Mouse (Mus musculus) embryonic facial prominence, embryonic 10.5 days (tissue): ENCODE measurements at regions not wholly inside any gene's neighbourhood (a gene's known extent, or its start where the extent isn't known, plus 50 kb on each side); places are given as distances from the start of the nearest gene placed in this dataset.

Experiments used
- DNase-seq: peaks from one replicate; pipeline ENCODE4 v3.0.0-alpha.2; 2017; ENCODE audit warnings: low spot score
- H3K27ac ChIP-seq: fragments of 300-500 bp; sonication (generic); replicated peaks from 2 replicates; pipeline ENCODE4 v1.5.1; 2016; ENCODE audit warnings: mild to moderate bottlenecking
- H3K27me3 ChIP-seq: fragments of 300-500 bp; sonication (generic); replicated peaks from 2 replicates; pipeline ENCODE4 v1.6.1; 2016; ENCODE audit warnings: low read depth, mild to moderate bottlenecking; ENCODE audit not compliant: poor library complexity, severe bottlenecking
- H3K36me3 ChIP-seq: fragments of 300-500 bp; sonication (generic); replicated peaks from 2 replicates; pipeline ENCODE4 v1.6.1; 2016; ENCODE audit warnings: mild to moderate bottlenecking, moderate library complexity
- H3K4me1 ChIP-seq: fragments of 300-500 bp; sonication (generic); 2 replicates; pipeline ENCODE4 v1.6.1; 2016
- H3K4me3 ChIP-seq: fragments of 300-500 bp; sonication (generic); 2 replicates; pipeline ENCODE4 v1.5.1; 2016; ENCODE audit warnings: mild to moderate bottlenecking, moderate library complexity
- H3K9me3 ChIP-seq: fragments of 300-500 bp; sonication (generic); 2 replicates; pipeline ENCODE4 v1.6.1; 2016; ENCODE audit warnings: mild to moderate bottlenecking
- WGBS: fragments of 180-500 bp; shearing (Covaris S2); methylation state at CpG from one replicate; pipeline ENCODE4 v1.1.7; 2016; 5-methylcytosine and 5-hydroxymethylcytosine counted together

DNA sequence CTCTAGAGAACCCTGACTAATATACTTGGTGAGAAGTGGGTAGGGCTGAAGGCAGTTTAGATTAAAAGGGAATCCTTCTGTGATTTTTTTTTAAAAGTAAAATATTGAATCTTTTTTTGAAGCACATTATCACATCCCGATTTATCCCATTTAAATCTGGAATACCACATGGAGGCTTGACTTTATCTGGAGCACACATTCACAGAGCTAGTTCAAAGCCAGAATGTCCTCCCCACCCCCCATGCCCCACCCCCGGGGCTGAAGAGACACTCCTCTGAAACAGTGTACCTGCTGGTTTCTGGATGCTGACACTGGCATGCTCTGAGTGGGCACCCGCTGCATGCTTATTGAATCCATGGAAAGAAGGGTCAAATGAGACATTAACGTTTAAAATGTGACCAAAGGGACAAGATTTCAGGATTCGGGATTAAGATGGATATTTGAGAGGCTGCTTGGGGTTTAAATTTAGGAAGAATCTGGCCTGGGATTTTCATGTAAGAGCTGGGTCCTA lies 382.0 kb upstream of the Slc30a5 start:
- H3K4me3 ChIP-seq = no peak overlapping the region
- H3K36me3 ChIP-seq = no peaks in the 10 kb centered on the region
- H3K9me3 ChIP-seq = no peaks in the 10 kb centered on the region
- no peak overlapping the region for H3K27ac ChIP-seq
- DNase-seq = no peak
- peaks cover 28% of the 10 kb centered on the region for H3K4me1 ChIP-seq
- 74% methylated on average over 5 of the region's 5 CpGs for WGBS
- H3K27me3 ChIP-seq = no peaks in the 10 kb centered on the region

DNA sequence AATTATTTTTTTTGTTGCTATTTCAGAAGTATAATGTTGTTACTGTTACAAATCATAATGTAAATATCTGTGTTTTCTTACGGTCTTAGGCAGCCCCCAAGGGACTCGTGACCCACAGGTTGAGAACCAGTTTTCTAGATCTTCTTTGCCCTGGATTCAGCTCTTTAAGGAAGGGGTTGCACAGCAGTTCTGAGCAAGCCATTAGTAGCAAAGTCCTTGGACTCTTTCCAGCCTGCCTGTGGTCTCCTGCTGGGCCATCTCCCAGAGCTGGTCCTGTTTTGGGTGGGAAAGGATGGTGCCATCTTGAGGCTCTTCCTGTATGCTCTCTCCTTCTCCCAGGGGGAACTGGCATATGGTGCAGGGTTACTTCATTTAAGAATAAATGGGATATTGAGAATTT lies 380.9 kb upstream of the Slc30a5 start:
- Histone ChIP-seq H3K4me3 (no peak overlapping the region), H3K9me3 (no peaks in the 10 kb centered on the region), H3K27ac (no peak overlapping the region), H3K4me1 (peaks cover 28% of the 10 kb centered on the region), H3K36me3 (no peaks in the 10 kb centered on the region), H3K27me3 (no peaks in the 10 kb centered on the region)
- 89% methylated on average over 2 of the region's 2 CpGs for WGBS
- DNase-seq = no peak

DNA sequence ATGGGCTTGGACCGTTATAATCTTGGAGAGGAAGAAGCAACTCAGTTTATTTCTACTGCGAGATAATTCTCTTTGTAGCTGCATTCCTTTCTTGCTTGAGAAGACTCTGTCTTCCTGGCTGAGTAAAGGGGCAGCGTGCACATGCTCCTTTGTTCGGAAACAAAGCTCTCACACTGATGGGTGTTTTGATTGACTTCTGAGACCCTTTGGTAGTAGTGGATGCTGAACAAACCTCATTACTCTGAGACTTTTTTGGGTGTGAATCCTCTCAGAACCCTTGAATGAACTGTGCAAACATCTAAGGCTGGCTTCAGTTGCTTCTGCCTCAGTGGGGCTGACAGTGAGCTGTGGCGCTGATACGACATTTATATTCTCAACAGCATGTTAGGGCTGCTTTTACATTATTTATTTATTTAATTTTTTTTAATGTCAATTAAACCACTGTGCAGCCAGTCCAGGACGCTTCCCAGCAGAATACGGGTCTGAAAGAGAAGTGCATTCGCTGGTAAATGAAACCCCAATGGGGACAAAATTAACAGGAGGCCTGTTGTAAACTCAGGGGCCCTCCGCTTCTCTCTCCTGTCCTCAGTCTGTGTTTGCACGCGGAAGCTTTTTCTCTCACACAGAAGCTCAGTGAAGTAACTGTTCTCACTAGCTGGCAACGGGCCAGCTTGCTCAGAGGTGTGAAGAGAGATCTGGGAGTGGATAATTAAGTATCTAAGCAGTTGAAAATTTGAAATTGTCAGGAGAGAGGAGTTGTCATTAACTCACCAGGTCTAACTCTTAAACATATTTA lies 380.1 kb upstream of the Slc30a5 start:
- no peaks in the 10 kb centered on the region for H3K36me3 ChIP-seq
- DNase-seq = no peak
- H3K4me3 ChIP-seq = no peak overlapping the region
- WGBS = 61% methylated on average over 13 of the region's 13 CpGs
- H3K27me3 ChIP-seq = no peaks in the 10 kb centered on the region
- H3K9me3 ChIP-seq = no peaks in the 10 kb centered on the region
- no peak overlapping the region for H3K27ac ChIP-seq
- H3K4me1 ChIP-seq = peaks cover 28% of the 10 kb centered on the region

DNA sequence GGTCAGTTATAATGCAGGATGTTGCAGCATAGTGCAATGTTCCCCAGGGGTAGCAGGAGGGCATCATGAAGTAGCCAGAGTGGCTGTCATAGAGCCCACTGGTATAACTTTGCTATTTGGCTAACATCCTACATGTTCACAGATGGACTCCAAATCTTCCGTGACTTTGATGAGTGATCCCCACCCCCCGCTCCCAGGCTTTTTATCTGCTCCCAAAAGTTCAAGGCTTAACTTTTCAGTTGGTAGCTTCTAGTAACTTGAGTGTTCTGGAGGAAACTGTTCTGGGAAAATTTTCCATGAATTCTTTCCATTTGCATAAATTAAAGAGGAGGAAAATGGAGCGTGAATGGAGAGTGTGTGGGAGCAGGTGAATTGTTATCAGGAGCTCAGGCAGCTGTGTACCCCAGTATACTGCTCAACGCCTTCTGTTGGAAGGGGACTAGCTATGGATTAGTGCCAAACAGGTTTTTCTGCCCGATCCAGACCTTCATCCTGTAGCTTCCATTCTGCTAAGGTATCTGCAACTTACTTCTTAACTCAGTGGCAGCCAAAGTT lies 379.2 kb upstream of the Slc30a5 start:
- Histone ChIP-seq H3K4me1 (peaks cover 28% of the 10 kb centered on the region), H3K27ac (no peak overlapping the region), H3K36me3 (no peaks in the 10 kb centered on the region), H3K9me3 (no peaks in the 10 kb centered on the region), H3K27me3 (no peaks in the 10 kb centered on the region), H3K4me3 (no peak overlapping the region)
- no peak for DNase-seq
- 82% methylated on average over 5 of the region's 5 CpGs for WGBS

DNA sequence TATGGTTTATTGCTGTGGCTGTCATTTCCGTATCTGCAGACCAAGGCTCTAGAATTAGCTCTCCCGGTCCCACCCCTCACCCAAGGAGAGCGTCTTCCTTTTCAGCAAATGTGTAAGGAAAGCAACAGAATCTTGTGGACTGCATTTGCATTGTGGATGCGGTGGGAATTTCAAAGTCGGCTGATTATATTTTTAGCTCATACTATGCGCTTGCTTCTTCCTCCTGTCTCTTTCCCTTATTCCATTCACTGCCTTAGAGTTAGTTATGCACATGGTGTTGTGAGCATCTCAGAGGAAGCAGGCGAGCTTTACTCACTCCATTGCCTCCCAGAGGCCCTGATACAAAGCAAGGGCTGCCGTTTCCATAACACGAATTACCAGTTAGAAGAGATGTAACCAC lies 375.6 kb upstream of the Slc30a5 start:
- no peak for DNase-seq
- Histone ChIP-seq H3K4me3 (no peak overlapping the region), H3K36me3 (no peaks in the 10 kb centered on the region), H3K4me1 (peaks cover 11% of the 10 kb centered on the region; the same call in 1 of the 2 replicates), H3K27ac (no peak overlapping the region), H3K9me3 (no peaks in the 10 kb centered on the region), H3K27me3 (no peaks in the 10 kb centered on the region)
- 93% methylated on average over 9 of the region's 9 CpGs for WGBS

DNA sequence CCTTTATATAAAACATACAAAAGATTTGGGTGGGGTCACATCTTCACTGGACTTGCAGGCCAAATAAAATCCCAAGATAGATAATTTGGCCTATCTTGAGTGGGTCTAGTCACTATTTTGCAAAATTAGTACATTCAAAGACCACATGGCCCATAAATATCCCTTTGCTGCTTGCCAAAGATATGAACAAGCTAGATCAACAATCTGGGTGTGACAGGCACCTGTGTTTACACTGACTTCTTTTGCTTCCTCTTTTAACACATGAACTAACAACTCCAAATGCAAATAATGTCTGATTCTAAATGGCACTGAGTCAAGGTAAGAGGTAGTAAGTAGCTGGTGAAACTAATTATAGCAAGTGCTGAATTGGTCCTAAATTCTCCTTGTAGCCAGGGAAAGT lies 370.2 kb upstream of the Slc30a5 start:
- no peak for DNase-seq
- no peaks in the 10 kb centered on the region for H3K4me1 ChIP-seq

DNA sequence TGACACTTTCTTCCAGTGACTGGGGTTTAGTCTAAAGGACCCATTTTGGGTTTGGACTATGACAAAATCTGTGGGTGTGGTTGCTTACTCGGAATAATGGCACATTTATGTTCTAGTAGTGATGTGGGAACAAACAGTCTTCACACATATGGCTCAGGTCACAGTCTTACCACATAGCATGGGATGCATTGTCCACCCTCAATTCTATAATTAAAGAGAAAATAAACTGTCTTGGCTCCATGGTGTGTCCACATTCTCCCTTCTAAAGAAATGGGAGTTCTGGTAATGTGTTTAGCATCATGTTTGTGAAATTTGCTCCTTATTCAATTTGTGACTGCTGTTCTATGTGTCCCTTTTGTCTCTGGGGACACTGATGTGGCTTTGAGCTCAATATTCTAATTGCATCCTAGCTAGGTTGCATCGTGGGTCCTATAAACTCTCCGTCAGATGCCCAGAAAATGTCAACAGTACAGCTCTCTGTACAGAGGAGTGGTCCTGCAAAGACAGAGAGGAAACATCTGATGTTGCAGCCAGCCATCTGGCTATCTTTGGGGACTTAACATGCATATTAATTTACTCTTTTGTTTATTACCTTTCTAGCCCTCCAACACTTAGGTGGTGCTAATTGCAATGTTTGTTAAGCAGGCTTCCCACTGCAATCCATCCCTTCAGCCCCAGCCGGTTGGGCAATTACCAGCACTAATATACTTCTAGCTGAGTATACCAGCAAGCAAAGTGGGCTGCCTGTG lies 369.5 kb upstream of the Slc30a5 start:
- DNase-seq = no peak
- H3K27ac ChIP-seq = no peak overlapping the region
- H3K4me1 ChIP-seq = no peaks in the 10 kb centered on the region
- 76% methylated on average over 4 of the region's 4 CpGs for WGBS
- no peak overlapping the region for H3K4me3 ChIP-seq
- H3K27me3 ChIP-seq = no peaks in the 10 kb centered on the region
- H3K9me3 ChIP-seq = no peaks in the 10 kb centered on the region
- no peaks in the 10 kb centered on the region for H3K36me3 ChIP-seq

More for the DNA sequence above, 370.2 kb upstream of the Slc30a5 start:
- Histone ChIP-seq H3K36me3 (no peaks in the 10 kb centered on the region), H3K27ac (no peak overlapping the region), H3K27me3 (no peaks in the 10 kb centered on the region), H3K9me3 (no peaks in the 10 kb centered on the region), H3K4me3 (no peak overlapping the region)

DNA sequence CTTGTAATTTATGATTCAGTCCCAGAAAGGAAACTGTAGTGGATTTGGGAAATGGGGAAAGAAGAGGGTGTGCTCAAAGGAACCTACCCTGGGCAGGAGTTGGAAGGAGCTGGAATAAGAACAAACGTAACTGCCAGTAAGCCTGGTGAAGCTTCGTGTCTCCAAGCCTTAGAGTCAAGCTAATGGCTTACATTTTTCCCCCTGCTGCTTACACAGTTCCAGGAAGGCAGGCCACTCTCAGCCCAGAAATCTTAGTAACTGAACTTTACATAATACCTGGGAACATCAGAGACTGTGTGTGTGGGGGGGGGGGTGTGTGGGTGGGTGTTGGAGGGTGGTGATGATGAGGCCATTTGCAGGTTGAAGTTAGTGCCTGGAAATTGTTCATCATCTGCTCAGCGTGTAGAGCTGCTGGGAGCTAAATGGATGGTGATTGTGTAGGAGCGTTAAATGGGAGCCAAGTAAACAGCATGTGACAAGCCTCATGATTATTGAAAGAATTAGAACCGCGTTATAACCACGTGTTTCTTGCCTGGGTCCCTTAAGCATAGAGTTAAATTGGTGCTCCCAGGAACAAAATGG lies 357.1 kb upstream of the Slc30a5 start:
- no peak overlapping the region for H3K27ac ChIP-seq
- 92% methylated on average over 7 of the region's 7 CpGs for WGBS
- no peak overlapping the region for H3K4me3 ChIP-seq
- no peak for DNase-seq
- no peaks in the 10 kb centered on the region for H3K27me3 ChIP-seq
- H3K4me1 ChIP-seq = no peaks in the 10 kb centered on the region
- no peaks in the 10 kb centered on the region for H3K36me3 ChIP-seq
- no peaks in the 10 kb centered on the region for H3K9me3 ChIP-seq

DNA sequence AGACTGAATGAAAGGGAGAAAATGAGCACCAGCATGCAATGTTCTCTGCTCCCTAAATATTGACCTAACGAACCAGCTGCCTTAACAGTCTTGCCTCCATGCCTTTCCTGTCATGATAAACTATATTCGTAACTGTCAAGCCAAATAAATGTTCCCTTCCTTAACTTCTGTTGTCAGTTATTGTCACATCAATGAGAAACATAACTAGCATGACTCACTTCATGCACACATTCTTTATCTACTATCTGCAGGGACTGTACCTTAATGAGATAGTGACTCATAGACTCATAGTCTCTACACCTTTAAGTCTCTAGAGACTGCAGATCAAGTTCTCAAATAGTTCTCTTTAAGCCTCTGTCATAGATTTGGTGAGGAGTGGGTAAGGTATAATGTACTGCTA lies 349.2 kb upstream of the Slc30a5 start:
- no peak for DNase-seq
- Histone ChIP-seq H3K27ac (no peak overlapping the region), H3K27me3 (no peaks in the 10 kb centered on the region), H3K9me3 (no peaks in the 10 kb centered on the region), H3K4me3 (no peak overlapping the region), H3K4me1 (no peaks in the 10 kb centered on the region), H3K36me3 (no peaks in the 10 kb centered on the region)
- 84% methylated on average over 2 of the region's 2 CpGs for WGBS

DNA sequence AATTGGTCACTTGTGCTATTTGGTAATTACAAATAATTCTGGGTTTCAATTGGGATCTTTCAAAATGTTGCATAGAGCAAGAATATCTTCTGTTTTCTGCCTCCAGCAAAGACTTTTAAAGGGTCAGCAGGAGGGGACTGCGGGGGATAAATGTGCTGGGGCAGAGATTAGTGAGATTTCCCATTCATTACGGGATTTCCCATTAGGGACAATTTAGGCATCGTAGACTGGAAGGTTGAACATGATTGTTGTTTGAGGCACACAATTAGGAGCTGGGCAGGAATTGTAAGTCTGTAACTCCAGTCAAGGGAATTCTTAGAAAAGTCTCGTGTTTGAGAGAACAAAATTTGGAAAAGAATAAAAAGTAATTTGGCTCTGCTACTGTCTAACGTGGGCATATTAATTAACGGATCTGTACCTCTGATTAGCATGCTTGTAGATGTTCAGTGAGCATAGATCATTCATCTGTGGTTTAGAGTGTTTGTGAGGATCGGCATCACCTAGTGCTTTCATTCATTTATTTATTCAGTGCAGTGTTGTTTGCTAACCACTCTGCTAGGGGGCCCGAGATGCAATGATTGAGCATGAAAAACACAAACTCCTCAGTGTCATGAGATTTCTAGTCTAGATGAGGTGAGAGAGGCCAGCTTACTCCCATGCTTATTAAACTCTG lies 341.9 kb upstream of the Slc30a5 start:
- H3K4me1 ChIP-seq = no peaks in the 10 kb centered on the region
- no peaks in the 10 kb centered on the region for H3K9me3 ChIP-seq

DNA sequence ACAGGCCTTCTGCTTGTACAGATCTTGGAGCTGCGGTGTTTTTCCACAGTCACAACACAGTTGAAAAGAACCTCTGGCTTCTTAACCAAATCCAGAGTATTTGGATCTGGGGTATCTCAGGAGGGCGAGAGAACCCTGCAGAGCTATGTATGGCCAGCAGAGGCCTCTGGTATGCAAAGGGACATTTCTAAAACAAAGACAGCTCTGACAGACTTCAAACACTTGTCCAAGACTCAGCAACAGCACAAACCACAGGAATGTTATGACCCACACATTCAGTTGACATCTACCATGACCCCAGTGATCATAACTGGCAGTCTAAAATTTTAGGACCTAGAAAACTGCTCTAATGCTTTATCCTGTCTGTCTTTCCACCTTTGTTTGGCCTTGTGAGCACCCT lies 328.5 kb upstream of the Slc30a5 start:
- no peaks in the 10 kb centered on the region for H3K9me3 ChIP-seq
- no peaks in the 10 kb centered on the region for H3K36me3 ChIP-seq
- no peak overlapping the region for H3K4me3 ChIP-seq
- WGBS = 55% methylated on average over 2 of the region's 2 CpGs
- no peaks in the 10 kb centered on the region for H3K4me1 ChIP-seq
- H3K27ac ChIP-seq = no peak overlapping the region
- DNase-seq = no peak
- no peaks in the 10 kb centered on the region for H3K27me3 ChIP-seq

More for the DNA sequence above, 341.9 kb upstream of the Slc30a5 start:
- DNase-seq = no peak
- Histone ChIP-seq H3K27me3 (no peaks in the 10 kb centered on the region), H3K27ac (no peak overlapping the region), H3K4me3 (no peak overlapping the region), H3K36me3 (no peaks in the 10 kb centered on the region)
- 69% methylated on average over 8 of the region's 8 CpGs for WGBS

DNA sequence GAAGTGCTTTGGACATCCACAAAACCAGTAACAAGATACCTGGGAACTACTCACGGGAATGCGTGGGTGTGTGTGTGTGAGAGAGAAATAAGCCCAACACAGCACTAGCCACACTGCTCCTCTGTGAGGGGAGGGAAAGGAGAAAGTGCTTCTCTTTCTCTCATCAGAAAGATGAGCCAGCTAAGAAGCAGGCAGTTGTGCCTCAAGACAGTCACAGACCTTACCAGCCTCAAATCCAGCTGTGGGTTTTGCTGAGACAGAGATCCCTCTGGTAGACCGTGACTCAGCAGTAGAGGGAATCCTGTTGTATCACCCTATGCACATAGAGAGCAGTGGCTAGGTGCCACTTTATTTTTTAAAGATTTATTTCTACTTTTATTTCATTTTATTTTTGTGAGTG lies 326.7 kb upstream of the Slc30a5 start:
- Histone ChIP-seq H3K9me3 (no peaks in the 10 kb centered on the region), H3K4me1 (no peaks in the 10 kb centered on the region), H3K4me3 (no peak overlapping the region), H3K36me3 (no peaks in the 10 kb centered on the region), H3K27ac (no peak overlapping the region), H3K27me3 (no peaks in the 10 kb centered on the region)
- DNase-seq = no peak
- 71% methylated on average over 3 of the region's 3 CpGs for WGBS
